Mouse (Mus musculus) T-helper 17 cell (primary cell): Measurements from ENCODE around the gene Pald1.

ENCODE experiments used
- in situ Hi-C, 2 experiments: fragments of 300-600 bp; cut with MboI, MseI; formaldehyde crosslinking; loops; 1 replicate in 1 of 2; 2 replicates in 1 of 2; pipeline ENCODE4 v1.15.1; 2025; ENCODE audit warnings: high pct_unique_total_duplicates in 2 of 2

Pald1 gene

GRCm38 (mm10) chr10:61284309-61284708 is 99.0 kb downstream of the Pald1 start:
- in situ Hi-C loops = no loop called here

- in situ Hi-C loops = no loop called here
Observed at GRCm38 (mm10) chr10:61281115-61281514, 102.2 kb downstream of the Pald1 start.

- in situ Hi-C loops = no loop called here
Observed at GRCm38 (mm10) chr10:61277918-61278674, 105.2 kb downstream of the Pald1 start.

- in situ Hi-C loops = no loop called here
Observed at GRCm38 (mm10) chr10:61277051-61277450, 106.3 kb downstream of the Pald1 start.

- in situ Hi-C loops = no loop called here
Observed at GRCm38 (mm10) chr10:61275669-61276110, 107.6 kb downstream of the Pald1 start.

- in situ Hi-C loops = no loop called here
Observed at GRCm38 (mm10) chr10:61274532-61274931, 108.8 kb downstream of the Pald1 start.

- in situ Hi-C loops = no loop called here
Observed at GRCm38 (mm10) chr10:61273844-61274215, 109.5 kb downstream of the Pald1 start.

- in situ Hi-C loops = no loop called here
Observed at GRCm38 (mm10) chr10:61273081-61273843, 110.1 kb downstream of the Pald1 start, which contains the start of gene Adamts14. Gene Adamts14, minus strand, starts transcription at chr10:61273438.

GRCm38 (mm10) chr10:61272631-61273030 is 110.7 kb downstream of the Pald1 start:
- in situ Hi-C loops = no loop called here

- in situ Hi-C loops = no loop called here
Observed at GRCm38 (mm10) chr10:61272089-61272626, 111.2 kb downstream of the Pald1 start.
